Mouse (Mus musculus): ENCODE measurements around the gene Fbxw8. TPM values are rescaled to one million over a fixed set of nuclear protein-coding genes. Genes with fewer than 3 reads are reported as not detected.

The Fbxw8 gene
- polyA plus RNA-seq, 1 experiment from 2014 or later: 25.6 TPM

GRCm38 (mm10) chr5:118034632-118035031, 120.6 kb downstream of the Fbxw8 start:
- no peak for ATAC-seq

DNA sequence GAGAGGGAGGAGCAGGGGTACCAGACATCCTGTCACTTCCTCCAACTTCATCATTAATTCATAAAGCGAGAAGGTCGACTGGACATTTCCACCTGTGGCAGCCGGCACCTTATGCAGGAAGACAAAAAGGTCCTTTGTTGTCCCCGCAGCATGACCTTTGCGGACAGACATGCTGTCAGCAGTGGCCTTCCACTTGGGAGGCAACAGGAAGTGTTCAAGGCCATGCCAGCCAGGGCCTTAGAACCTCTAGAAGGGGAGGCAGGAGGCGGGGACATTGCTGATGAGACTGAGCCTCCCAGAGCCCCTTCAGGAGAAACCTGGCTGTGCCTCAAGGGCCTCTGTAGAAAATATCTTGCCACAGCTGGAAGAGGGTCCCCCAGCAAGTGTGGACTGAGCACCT, 121.5 kb downstream of the Fbxw8 start:
- no peak for ATAC-seq

More at GRCm38 (mm10) chr5:118034632-118035031, 120.6 kb downstream of the Fbxw8 start:
- Histone ChIP-seq H3K27me3 (peaks cover 17% of the 10 kb centered on the region), H3K9ac (replicated peaks) (no peak overlapping the region), H3K9me3 (peaks cover 2% of the 10 kb centered on the region; the same call in 1 of the 2 replicates), H3K36me3 (no peaks in the 10 kb centered on the region), H3K4me3 (replicated peaks) (no peak overlapping the region), H3K27ac (no peak overlapping the region), H3K4me2 (replicated peaks) (no peak overlapping the region), H3K4me1 (replicated peaks) (peaks cover 35% of the 10 kb centered on the region)
- WGBS: 97% methylated on average over 1 of the region's 1 CpGs

GRCm38 (mm10) chr5:118033328-118033727, 121.9 kb downstream of the Fbxw8 start:
- 63% methylated on average over 4 of the region's 4 CpGs for WGBS
- peaks cover 2% of the 10 kb centered on the region; the same call in 1 of the 2 replicates for H3K9me3 ChIP-seq

More for the DNA sequence above, 121.5 kb downstream of the Fbxw8 start:
- Histone ChIP-seq H3K36me3 (no peaks in the 10 kb centered on the region), H3K9ac (replicated peaks) (no peak overlapping the region), H3K9me3 (peaks cover 2% of the 10 kb centered on the region; the same call in 1 of the 2 replicates), H3K4me3 (replicated peaks) (no peak overlapping the region), H3K27ac (no peak overlapping the region), H3K4me1 (replicated peaks) (peaks cover 36% of the 10 kb centered on the region), H3K4me2 (replicated peaks) (no peak overlapping the region), H3K27me3 (peaks cover 26% of the 10 kb centered on the region)
- 71% methylated on average over 6 of the region's 6 CpGs for WGBS

DNA sequence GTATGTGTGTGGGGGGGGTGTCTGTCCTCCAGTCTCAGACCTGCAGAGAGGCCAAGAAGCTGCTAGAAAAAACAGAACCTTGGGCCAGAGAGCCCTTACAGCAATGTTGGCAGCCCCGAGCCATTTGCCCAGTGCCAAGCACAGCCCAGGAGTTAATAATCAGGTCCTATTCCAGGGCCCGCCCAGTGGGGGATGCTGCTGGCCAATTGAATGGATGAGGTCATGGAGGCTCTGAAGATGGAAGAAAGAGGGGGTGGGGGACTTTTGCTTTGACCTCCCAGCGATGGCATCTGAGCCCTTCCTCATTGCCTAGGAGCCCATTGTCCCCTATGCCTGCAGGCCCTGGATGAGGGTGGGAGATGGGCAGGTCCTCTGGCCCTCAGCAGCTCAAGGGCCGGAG, 123.8 kb downstream of the Fbxw8 start:
- Histone ChIP-seq H3K4me1 (replicated peaks) (peaks cover 40% of the 10 kb centered on the region), H3K27ac (no peak overlapping the region), H3K27me3 (peaks cover 46% of the 10 kb centered on the region), H3K4me2 (replicated peaks) (no peak overlapping the region), H3K9me3 (peaks cover 2% of the 10 kb centered on the region; the same call in 1 of the 2 replicates), H3K36me3 (no peaks in the 10 kb centered on the region), H3K9ac (replicated peaks) (no peak overlapping the region), H3K4me3 (replicated peaks) (no peak overlapping the region)
- 51% methylated on average over 4 of the region's 4 CpGs for WGBS
- no peak for ATAC-seq

More at GRCm38 (mm10) chr5:118033328-118033727, 121.9 kb downstream of the Fbxw8 start:
- no peak overlapping the region for H3K4me3 ChIP-seq (replicated peaks)
- no peaks in the 10 kb centered on the region for H3K36me3 ChIP-seq
- H3K27ac ChIP-seq: no peak overlapping the region
- no peak overlapping the region for H3K4me2 ChIP-seq (replicated peaks)
- ATAC-seq: no peak
- peaks cover 30% of the 10 kb centered on the region for H3K27me3 ChIP-seq
- H3K4me1 ChIP-seq (replicated peaks): peaks cover 36% of the 10 kb centered on the region
- no peak overlapping the region for H3K9ac ChIP-seq (replicated peaks)

GRCm38 (mm10) chr5:118031059-118031458, 124.2 kb downstream of the Fbxw8 start:
- no peak overlapping the region for H3K27ac ChIP-seq
- H3K27me3 ChIP-seq: peaks cover 50% of the 10 kb centered on the region
- no peak overlapping the region for H3K9ac ChIP-seq (replicated peaks)
- WGBS: 60% methylated on average over 5 of the region's 5 CpGs
- peaks cover 2% of the 10 kb centered on the region; the same call in 1 of the 2 replicates for H3K9me3 ChIP-seq
- peaks cover 45% of the 10 kb centered on the region for H3K4me1 ChIP-seq (replicated peaks)
- H3K4me3 ChIP-seq (replicated peaks): no peak overlapping the region
- no peak for ATAC-seq
- H3K36me3 ChIP-seq: no peaks in the 10 kb centered on the region
- no peak overlapping the region for H3K4me2 ChIP-seq (replicated peaks)

DNA sequence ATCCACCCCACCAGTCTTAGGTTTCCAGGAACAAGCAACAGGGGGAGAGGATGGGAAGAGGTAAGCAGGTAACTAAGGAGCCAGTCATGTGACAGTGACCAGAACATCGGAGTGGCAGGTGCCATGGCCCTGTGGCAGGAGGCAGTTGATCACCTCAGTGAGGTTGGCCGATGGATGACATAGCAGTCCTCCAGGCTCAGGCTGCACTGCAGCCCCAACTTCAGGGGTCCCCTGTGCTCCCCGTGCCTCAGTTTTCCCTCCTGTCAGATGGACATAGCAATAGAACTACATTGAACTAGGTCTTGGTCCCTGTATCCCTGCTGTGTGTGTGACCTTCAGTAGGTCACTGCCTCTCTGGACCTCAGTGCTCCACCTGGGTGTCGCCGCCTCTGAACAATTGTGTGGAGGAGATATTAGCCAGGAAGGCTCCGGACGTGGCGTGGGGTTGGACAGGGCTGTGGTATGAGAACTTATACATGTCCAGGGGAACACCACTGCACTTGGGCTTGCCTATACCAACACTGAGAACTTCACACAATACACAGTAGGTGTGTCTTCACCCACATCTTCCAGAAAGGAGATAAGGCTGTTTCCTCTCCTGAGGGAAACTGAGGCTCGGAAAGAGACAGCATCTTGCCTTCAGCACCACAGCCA, 125.1 kb downstream of the Fbxw8 start:
- no peak overlapping the region for H3K4me2 ChIP-seq (replicated peaks)
- WGBS: 91% methylated on average over 9 of the region's 9 CpGs
- no peak for ATAC-seq

DNA sequence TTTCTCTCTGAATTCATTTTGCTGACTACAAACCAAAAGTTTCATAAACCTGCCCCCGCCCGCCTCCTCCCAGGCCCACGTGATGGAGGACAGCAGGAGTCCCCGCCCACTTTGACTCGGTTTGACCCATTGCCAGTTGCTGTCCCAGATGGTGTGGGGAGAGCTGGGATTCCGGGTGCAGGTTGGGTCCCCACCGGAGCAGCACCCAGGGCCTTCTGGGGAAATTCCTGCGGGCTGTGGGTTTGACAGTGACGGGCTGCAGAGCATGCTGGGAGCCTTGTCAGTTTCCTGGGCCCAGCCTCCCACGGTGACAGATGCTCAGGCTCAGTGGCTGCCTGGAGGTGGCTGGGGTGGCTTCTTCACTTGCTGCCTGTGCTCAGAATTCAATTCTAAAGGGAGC, 125.8 kb downstream of the Fbxw8 start:
- Histone ChIP-seq H3K4me2 (replicated peaks) (peak overlapping the region; percentile 99), H3K9me3 (no peaks in the 10 kb centered on the region), H3K4me1 (replicated peaks) (peaks cover 48% of the 10 kb centered on the region), H3K9ac (replicated peaks) (no peak overlapping the region), H3K27me3 (peaks cover 60% of the 10 kb centered on the region), H3K27ac (no peak overlapping the region), H3K4me3 (replicated peaks) (peak overlapping the region; percentile 66), H3K36me3 (no peaks in the 10 kb centered on the region)
- peak; percentile 21; the same call in 1 of the 2 replicates for ATAC-seq
- 5% methylated on average over 10 of the region's 10 CpGs for WGBS

More for the DNA sequence above, 125.1 kb downstream of the Fbxw8 start:
- Histone ChIP-seq H3K4me1 (replicated peaks) (peaks cover 48% of the 10 kb centered on the region), H3K27ac (no peak overlapping the region), H3K27me3 (peaks cover 59% of the 10 kb centered on the region), H3K36me3 (no peaks in the 10 kb centered on the region), H3K9me3 (no peaks in the 10 kb centered on the region), H3K4me3 (replicated peaks) (no peak overlapping the region), H3K9ac (replicated peaks) (no peak overlapping the region)

GRCm38 (mm10) chr5:118029035-118029408, 126.2 kb downstream of the Fbxw8 start:
- Histone ChIP-seq H3K4me2 (replicated peaks) (peak overlapping the region; percentile 99), H3K27me3 (peaks cover 60% of the 10 kb centered on the region), H3K27ac (no peak overlapping the region), H3K36me3 (no peaks in the 10 kb centered on the region), H3K9me3 (no peaks in the 10 kb centered on the region), H3K4me1 (replicated peaks) (peaks cover 48% of the 10 kb centered on the region), H3K4me3 (replicated peaks) (peak overlapping the region; percentile 66), H3K9ac (replicated peaks) (no peak overlapping the region)
- peak; percentile 35; the same call in 1 of the 2 replicates for ATAC-seq
- 9% methylated on average over 12 of the region's 12 CpGs for WGBS

GRCm38 (mm10) chr5:118028191-118029034, 126.9 kb downstream of the Fbxw8 start:
- 1% methylated on average over 77 of the region's 79 CpGs for WGBS

GRCm38 (mm10) chr5:118027698-118028190, 127.5 kb downstream of the Fbxw8 start, which contains the start of gene Tesc:
Gene Tesc, plus strand, starts transcription at chr5:118027743.
- no peaks in the 10 kb centered on the region for H3K9me3 ChIP-seq
- H3K4me2 ChIP-seq (replicated peaks): peak within 1 kb of the TSS; percentile 99
- peak within 1 kb of the TSS; percentile 68 for H3K9ac ChIP-seq (replicated peaks)
- H3K27ac ChIP-seq: no peak within 1 kb of the TSS
- H3K4me3 ChIP-seq (replicated peaks): peak within 1 kb of the TSS; percentile 66
- H3K4me1 ChIP-seq (replicated peaks): peaks cover 48% of the 10 kb centered on the region
- H3K27me3 ChIP-seq: peaks cover 60% of the 10 kb centered on the region
- no peaks in the 10 kb centered on the region for H3K36me3 ChIP-seq
- 2% methylated on average over 57 of the region's 63 CpGs for WGBS
- peak; percentile 46; the same call in 1 of the 2 replicates for ATAC-seq

More at GRCm38 (mm10) chr5:118028191-118029034, 126.9 kb downstream of the Fbxw8 start:
- H3K4me1 ChIP-seq (replicated peaks): peaks cover 48% of the 10 kb centered on the region
- H3K9ac ChIP-seq (replicated peaks): peak overlapping the region; percentile 68
- ATAC-seq: peak; percentile 15
- peak overlapping the region; percentile 66 for H3K4me3 ChIP-seq (replicated peaks)
- H3K9me3 ChIP-seq: no peaks in the 10 kb centered on the region
- no peaks in the 10 kb centered on the region for H3K36me3 ChIP-seq
- H3K4me2 ChIP-seq (replicated peaks): peak overlapping the region; percentile 99
- peaks cover 60% of the 10 kb centered on the region for H3K27me3 ChIP-seq
- no peak overlapping the region for H3K27ac ChIP-seq

DNA sequence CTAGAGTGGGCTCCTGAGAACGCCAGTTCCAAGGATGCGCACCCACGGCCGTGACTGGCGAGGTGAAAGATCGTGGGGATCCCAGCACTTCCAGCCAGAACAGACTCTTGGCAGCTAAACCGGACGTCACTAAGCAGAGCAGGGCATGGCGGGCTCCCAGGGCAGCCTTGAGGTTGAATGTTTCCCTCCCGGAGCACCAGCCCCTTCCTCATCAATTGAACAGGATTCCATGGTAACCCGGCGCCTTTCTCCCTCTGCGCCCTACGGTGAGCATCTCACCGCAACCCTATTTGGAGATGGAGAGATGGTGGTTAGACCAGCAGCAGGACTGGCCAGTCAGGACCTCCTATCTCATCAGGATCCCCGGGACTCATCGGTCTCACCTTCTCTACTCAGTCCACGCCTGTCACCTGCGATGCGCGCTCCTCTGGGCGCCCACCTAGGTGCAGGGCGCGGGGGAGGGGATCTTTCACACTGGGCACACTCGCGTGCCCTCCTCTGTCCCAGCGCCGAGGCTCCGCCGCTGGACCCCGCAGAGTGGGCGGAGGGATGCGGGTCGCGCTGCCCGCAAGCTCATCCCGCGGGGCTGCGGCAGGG, 128.1 kb downstream of the Fbxw8 start:
- no peaks in the 10 kb centered on the region for H3K36me3 ChIP-seq
- H3K4me1 ChIP-seq (replicated peaks): peaks cover 48% of the 10 kb centered on the region
- H3K4me3 ChIP-seq (replicated peaks): peak overlapping the region; percentile 66
- peak overlapping the region; percentile 68 for H3K9ac ChIP-seq (replicated peaks)
- ATAC-seq: peak; percentile 32; the same call in 1 of the 2 replicates
- no peak overlapping the region for H3K27ac ChIP-seq
- H3K27me3 ChIP-seq: peaks cover 60% of the 10 kb centered on the region
- H3K9me3 ChIP-seq: no peaks in the 10 kb centered on the region
- WGBS: 1% methylated on average over 39 of the region's 39 CpGs
- H3K4me2 ChIP-seq (replicated peaks): peak overlapping the region; percentile 99
